Mouse (Mus musculus): Measurements from ENCODE around the gene Gm20388.

Gene Gm20388

DNA sequence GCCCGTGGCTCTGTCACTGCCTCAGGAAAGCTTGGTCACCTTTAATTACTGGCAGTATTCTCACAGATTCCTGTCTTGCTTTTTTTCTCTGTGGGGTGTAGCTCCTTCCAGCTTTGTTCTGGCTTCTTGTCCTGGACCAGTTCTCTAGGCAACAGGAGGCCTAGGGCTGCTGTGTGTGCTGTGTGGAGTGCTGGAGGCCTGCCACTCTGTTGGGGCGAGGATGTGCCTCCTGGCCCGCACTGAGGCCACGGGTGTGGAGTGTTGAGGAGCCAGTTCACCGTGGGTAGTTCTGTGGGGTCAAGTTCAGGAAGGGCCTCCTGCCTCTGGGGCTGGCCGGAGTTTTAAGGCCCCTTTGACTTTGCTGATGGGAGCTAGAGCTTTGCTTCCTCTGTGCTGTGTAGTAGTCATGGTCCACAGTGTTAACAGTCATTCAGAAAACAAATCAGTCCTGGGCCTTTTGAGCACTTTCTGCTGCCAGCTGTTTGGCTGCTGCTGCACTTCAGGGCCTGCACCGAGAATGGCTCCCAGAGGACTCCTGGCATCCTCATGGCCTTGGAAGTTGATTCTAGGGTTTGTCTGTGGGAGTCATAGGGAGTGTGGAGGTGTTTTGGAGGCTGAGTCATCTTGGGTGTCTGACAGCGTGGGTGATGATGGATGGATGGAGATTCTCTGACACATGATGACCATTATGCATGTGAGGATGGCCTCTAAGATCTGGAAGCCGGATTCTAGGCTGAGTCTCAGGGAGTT is 2080.0 kb downstream of the Gm20388 start:
- no peak for DNase-seq (ENCODE audit: low read depth, low spot score)

DNA sequence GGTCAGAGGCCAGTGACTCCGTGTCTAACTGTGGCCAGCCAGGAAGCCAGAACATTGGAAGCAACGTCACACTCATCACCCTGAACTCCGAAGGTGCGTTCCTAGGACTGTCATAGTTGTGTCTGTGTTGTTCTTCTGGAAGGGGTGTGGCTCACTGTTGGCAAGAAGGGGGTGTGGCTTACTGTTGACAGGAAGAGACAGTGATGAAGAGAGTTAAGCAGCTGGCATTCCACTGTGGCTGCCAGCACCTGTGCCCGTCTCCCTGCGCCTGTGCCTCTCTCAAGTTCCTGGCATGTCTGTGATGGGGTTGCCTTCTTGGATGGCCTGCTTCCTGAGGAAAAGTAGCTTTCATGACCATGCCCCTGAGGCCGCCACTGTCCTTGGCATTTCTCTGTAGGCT is 2081.0 kb downstream of the Gm20388 start:
- no peak for DNase-seq (ENCODE audit: low read depth, low spot score)

DNA sequence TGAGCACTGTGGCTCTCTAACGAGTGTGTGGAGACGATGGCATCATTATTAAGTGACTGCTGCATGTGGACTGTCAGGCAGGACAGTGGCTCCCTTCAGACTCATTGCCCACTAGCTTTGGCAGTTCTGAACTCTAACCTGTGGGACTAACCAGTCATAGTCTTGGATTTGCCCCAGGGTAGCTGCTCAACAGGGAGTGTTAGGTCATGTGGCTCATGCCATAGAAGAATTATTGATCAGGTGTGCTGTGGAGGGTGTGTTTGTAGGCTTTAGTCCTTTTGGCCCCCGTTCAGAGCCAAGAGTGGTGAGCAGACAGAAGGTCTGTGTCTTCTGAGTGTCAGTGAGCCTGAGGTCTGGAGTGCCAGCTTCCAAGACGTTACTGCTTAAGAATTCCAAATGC is 2082.3 kb downstream of the Gm20388 start:
- no peak for DNase-seq (ENCODE audit: low read depth, low spot score)

DNA sequence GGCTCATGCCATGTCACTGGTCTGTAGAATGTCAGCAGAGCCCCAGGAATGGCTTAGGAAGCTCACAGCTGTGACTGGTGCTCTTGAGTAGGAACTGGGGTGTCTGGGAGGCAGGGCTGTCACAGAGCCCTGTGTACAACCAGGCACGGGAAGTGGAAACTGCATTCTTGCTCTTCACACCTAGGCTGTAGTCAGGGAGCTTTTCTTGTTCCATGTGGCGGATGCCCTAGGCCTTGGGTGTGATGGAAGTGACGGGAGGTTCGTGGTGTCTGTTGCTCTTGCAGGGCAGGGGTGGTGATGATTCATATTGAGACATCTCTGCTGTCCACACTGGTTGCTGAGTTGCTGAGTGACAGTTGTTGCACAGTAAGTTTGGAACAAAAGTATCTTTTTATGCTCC is 2084.5 kb downstream of the Gm20388 start:
- DNase-seq (ENCODE audit: low read depth, low spot score): no peak

DNA sequence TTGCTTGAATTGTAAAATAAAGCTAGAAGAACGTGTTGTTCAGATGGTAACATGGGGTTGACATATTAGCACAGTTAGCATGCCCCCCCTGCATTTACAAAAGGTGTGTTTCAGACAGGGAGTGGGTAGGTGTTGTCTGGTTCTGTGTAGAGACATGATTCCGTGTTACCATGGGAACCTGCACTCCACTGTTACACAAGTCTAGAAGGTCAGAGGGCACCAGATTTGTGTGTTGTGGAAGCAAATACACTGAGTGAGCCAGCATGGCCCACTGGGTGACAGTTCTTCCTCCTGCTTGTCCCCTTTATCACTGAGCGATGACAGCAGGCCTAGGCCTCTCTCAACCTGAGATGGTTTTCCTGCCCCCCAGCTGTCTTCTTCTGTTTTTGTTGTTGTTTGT is 2085.3 kb downstream of the Gm20388 start:
- DNase-seq (ENCODE audit: low read depth, low spot score): no peak

DNA sequence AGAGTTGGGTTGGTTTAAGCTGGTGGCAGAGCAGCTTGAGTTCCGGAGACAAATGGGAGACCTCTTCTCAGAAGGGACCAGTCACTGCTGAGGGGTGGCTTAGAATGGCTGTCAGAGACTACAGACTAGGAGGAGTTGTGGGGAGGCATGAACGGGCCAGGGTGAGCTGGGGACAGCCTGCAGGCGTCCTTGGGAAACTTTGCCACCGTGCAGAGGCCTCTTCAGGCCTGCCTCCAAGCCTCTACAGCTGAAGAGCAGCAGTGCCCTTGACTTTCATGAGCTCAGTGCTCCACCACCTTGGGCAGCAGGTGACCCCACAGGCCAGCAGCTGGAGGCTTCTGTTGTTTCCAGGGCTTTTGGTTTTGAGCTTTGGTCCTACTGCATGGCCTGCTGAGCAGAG is 2088.0 kb downstream of the Gm20388 start:
- no peak for DNase-seq (ENCODE audit: low read depth, low spot score)

DNA sequence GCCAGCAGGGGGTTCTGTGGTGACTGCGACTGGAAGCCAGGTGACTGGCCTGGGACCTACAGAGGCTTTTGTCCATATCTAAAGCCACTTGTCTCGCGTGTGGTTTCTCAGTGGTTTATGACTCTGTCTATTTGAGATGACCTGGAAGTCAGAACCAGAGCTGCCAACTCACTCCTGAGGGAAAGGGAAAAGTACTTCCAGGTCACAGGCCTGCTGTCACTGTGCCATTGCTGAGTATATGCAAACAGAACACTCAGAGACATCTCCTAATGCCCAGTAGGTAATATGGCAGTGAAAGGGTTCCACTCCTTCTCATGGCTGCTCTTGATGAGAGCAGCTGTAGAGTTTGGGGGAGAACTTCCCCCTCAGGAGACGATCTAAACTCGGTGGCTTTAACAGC is 2088.6 kb downstream of the Gm20388 start:
- DNase-seq (ENCODE audit: low read depth, low spot score): no peak

DNA sequence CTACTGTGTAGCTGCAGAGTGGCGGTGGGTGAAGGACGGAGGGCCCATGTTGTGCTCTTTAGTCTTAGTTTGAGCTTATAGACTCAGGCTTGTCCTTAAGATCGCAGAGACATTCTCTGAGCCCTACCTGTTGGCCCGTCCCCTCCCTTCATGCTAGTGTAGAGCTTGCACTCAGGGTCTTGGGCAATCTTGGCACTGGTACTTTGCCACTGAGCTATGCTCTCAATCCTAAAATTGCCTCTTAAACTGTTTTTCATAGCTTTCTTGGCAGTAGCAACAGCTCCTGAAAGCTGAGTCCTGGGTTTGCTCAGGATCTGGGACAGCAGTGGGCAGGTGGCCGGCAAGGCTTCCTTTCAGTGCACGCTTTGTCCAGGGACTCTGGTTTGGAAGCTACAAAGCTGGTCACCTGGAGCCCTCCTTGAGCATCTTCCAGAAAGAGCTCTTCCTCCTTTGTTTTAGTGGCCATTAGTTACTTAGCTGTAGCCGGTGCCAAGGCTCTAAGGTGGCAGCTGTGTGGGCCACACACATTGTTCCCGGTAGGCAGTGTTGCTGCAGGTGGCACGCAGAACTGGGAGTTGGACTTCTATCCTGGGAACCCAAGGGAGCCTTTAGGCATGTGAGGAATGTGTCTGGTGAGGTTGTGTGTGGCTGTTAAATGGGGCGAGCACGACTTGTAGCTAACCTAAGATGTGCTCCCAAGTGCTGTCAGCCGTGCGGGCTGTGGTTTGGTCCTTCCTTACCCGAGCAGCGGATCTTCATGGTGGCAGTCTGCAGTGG is 2090.9 kb downstream of the Gm20388 start:
- no peak for DNase-seq (ENCODE audit: low read depth, low spot score)

DNA sequence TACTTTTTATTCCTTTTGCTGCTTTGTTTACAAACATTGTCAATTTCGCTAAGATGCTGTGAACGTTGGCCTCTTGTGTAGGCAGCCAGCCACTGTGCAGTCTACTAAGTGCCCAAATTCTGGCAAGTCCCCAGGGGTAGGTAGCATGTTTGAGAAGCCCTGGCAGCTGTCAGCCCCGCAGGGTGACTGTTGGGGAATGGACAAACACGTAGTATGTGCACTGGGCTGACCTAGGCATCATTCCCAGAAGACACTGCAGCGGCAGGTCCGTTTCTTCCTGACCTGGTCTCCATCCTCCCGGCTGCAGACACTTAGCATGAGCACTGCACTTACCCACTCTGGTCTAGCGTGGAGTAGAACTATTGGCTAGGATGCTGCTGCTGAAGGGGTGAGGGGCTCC is 2093.0 kb downstream of the Gm20388 start:
- no peak for DNase-seq (ENCODE audit: low read depth, low spot score)

DNA sequence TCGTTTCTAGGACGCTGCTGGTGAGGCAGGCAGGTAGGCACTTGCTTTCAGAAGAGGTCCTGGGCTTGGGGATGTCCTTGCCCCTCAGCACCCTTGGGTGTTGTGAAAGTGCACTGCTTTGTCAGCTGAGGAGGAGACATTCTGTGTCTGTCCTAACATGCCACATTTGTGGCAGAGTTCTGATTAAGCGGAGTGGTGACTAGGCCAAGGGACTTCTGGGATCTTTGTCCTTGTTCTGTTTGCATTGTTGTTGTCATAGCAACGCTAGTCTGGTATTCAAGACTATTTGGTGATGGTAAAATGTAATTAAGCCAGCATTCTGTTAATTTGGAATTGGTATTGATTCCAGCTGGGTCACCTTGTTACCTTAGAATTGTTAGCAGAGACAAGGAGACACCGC is 2093.5 kb downstream of the Gm20388 start:
- DNase-seq (ENCODE audit: low read depth, low spot score): no peak

DNA sequence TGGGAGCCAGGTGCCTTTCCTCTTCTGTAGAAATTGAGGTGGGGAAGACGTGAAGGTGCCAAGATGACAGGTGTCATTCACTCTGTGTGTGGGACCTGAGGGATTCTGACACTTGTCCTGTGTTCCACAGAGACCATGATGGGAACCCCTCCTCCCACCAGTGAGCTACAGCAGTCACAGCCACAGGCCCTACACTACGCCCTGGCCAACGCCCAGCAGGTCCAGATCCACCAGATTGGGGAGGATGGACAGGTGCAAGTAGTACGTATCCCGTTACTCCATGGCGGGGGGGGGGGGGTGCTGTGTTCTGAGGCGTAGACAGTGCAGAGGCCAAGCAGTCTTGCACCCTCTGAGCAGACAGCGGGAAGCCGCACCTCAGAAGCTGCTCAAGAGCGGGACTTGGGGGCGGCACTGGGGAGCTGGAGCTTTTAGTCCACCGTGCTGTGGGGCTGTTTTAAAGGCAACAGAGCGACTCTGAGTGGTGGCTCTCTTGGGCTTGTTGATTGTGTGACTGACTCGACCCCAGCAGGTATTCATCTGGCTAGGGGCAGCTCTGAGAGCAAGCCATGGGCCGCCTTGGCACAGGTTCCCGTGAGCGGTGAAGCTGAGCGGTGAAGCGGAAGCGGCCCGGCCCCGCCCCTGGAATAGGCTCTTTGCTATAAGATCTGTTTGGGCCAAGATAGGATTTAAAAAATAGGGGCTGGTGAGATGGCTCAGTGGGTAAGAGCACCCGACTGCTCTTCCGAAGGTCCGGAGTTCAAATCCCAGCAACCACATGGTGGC is 2095.0 kb downstream of the Gm20388 start:
- no peak for DNase-seq (ENCODE audit: low read depth, low spot score)

DNA sequence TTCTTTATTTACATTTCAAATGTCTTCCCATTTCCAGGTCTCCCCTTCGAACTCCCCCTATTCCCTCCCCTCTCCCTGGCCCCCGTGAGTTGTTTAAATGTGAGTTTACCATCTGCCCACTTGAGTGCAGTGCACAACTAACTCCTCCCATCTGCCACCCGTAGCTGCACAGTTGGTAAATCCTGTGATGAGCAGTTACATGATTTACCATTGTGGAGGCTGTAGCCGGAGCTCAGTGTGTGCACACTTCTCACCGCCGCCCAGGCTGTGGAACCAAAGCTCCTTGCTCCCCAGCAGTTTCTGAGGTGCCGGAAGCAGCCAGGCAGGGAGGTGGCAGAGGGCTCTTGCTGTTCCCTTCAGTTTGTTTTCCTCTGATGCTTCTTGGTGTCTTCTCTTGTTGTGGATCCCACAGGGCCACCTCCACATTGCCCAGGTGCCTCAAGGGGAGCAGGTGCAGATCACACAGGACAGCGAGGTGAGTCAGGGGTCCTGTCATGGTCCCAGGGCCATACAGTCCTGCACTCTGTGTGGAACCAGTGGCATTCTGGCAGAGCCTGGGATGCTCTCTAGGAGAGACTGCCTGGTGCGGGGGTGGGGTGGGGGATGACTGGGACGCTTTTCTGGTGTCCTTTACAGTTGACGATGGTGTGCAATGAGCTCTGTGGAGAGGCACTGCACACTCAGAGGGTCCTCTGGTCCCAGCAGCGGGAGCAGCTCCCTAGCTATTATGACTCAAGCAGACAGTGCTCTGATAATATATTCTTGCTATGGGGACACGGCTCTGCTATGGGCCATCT is 2096.2 kb downstream of the Gm20388 start:
- DNase-seq (ENCODE audit: low read depth, low spot score): no peak

DNA sequence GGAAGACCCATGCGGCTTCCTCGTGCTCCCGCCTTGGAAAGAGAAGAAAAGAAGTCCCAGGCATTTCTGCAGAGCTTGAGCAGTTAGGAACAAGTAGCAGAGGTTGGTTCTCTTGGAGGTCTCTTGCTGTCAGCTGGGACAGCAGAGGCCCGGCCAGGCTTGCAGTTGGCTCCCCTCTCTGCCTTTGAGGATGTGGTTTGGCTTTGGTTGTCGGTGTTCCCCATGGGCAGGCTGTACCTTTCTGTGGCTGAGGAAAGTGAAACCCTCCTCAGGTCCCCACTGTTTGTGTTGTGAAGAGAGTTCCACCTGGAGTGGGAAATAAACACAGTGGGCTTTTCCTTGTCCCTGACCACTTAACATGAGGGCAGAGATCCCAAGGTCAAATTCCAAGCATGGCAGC is 2097.8 kb downstream of the Gm20388 start:
- DNase-seq (ENCODE audit: low read depth, low spot score): no peak

DNA sequence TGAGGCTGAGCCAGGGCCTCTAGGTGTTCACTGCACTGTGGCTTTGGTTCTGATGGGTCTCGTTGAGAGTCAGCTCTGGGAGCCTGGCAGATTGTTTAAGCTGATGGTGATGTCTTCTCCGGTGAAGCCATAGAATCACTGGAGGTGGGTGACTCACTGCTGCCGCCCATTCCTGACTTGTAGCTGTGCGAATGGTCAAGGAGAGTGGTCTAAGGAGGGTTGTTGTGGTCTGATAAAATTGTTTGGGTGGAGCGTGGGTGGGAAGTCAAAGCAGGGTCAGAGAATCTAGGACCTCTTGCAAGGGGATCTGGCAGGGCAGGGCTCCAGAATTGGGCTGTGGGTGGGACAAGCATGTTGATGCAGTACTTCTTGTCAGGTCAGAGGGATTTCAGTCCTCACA is 2100.0 kb downstream of the Gm20388 start:
- DNase-seq (ENCODE audit: low read depth, low spot score): no peak

DNA sequence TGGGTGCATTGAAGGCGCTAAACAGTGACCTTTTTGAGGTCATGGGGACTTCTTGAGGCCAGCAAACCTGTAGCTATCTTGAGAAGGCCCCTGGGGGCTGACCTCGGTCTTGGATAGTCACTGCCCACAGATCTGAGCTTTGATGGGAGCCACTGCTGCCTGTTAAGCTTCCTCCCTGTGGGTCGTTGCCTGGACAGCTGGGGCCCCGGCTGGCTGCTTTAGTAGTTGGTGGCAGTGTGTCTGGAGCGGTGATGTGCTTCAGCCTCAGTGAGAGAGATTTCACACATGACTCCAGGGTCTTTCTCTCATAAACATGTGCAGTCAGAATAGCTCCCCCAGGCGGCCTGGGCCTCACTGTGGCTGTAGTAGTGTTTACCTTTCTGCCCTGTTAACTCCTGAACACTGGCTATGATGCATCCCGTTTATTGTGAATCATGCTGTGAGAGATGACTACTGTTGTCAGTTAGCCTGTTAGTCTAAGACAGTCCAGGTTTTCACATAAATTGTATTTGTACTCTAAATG is 2100.5 kb downstream of the Gm20388 start:
- DNase-seq (ENCODE audit: low read depth, low spot score): no peak

DNA sequence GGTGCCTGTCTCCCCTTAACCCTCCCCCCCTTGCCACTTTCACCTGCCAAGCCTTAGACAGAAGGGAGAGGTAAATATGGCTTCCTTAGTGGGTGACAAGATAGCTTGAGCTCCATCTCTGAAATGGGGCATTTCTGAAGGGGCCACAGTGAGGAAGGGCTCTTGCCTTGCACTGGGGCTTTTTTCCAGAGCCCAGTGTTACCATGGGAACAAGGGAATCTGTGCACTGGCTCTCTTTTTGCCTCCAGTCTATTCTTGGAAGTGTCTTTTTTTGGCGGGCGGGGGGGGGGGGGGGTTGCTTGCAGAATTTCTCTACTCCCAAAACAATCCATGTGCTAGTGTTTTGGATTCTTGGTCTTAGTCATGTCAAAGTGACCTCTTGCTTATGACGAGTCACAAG is 2104.0 kb downstream of the Gm20388 start:
- DNase-seq (ENCODE audit: low read depth, low spot score): no peak

DNA sequence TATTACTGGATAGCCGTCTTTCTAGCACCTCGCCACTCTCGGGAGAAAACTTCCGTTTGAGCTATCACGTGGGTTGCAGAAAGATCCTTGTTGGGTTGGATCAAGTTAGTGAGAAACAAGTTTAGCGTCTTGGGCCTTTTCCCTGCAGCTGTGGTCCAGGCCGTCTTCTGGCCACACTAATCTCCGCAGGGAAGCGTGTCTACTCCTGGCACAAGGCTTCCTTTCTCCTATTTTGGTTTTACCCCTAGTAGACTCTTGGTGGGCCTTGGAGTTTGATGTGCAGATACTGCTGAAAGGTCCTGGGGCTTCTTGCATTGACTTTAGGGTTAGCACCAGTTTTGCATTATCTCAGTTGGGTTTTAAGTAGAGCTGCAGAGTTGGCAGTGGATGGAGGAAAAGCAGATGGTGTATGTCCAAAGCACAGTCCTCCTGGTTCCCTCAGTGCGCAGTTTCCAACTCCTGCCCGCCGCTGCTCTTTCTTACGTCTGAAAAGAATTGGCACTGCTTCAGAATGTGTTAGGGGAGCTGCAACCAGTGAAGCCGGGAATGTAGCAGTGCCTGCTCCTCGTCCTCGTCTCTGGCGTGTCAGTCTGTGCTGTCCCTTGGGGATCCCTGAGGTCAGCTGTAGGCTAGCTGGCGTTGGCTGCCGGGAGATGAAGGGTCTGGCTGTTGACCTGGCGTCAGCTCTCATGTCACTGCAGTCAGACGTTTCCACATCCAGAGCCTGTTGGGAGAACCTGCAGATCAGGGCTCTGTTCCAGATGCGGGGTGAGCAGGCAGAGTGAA is 2107.6 kb downstream of the Gm20388 start:
- DNase-seq (ENCODE audit: low read depth, low spot score): no peak

DNA sequence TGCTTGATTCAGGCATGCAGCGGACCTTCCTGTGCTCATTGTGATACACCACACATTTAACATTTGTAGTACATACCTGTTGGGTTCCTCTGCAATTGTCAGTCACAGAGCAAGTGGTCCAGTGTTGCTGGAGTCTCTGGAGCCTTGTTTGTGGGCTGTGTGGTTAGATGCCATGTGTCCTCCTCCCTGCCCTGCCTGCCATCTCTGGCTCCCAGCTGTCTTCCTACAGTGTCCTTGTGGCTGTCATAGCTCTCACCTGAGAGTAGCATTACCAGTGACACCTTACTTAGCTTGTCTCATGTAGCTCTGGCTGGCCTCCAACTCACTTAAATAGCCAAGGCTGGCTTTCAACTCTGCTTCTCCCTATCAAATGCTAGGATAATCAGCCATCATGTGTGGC is 2108.5 kb downstream of the Gm20388 start:
- no peak for DNase-seq (ENCODE audit: low read depth, low spot score)

DNA sequence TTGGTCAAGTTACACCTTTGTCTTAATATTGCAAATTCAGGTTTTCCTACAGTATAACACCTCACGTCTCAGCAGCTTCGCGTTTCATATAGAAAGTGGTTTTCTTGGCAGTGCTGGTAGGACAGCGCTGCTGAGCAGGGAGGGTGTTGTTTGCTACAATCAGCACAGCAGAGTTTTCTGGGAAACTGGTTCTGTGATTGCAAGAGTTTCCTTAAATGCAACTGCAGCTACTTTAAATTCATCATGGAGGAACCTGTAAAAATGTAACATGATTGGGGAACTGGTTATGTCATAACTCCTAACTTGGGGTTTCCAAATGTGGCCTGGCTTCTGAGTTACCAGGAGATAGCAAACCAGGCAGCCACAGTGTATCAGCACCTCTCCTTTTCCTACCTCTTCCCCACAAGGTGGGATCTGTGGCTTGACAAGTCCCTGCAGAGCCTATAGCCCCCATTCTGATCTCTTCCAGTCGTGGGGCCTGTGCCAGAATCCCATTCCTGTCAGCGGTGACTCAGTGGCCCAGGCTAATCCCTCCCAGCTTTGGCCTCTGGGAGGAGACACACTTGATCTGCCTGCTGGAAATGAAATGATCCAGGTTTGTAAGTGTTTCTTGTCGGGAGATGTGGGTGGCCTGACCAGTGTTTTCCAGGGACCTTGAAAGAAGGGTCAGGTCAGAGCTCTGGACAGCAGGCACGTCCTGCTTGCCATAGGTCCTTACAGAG is 2109.6 kb downstream of the Gm20388 start:
- DNase-seq (ENCODE audit: low read depth, low spot score): no peak

DNA sequence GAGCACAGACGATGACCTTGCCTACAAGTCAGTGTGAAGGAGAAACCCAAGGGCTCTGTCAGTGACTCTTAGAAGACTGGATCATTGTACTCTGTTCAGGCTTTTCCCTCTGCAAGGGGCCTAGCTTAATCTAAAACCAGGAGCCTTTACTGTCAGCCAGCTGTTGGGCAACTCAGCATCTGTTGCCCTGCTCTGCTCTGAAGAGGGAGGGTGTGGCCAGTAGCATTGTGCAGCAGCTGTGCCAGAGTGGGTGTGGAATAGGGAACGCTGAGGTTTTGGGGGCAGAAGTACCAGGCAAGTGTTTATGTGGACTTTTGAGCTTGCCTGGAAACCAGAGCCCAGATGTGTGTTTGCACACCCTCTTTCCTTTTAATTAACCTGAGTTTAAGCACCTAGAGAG is 2111.1 kb downstream of the Gm20388 start:
- DNase-seq (ENCODE audit: low read depth, low spot score): no peak

All from c-Kit-negative CD71-positive TER-119-positive erythroid progenitor cells, embryonic 14.5 days (primary cell).